Mouse (Mus musculus) bone marrow, adult 2 months (tissue): Measurements from ENCODE around the gene Sp1.

ENCODE experiments used
- CTCF ChIP-seq: fragments of 200-500 bp; IDR thresholded peaks from 2 replicates; pipeline ENCODE4 v1.5.1; 2011; ENCODE audit warnings: low read length, control low read depth; ENCODE audit not compliant: control insufficient read depth, insufficient read depth
- POLR2A ChIP-seq: fragments of 200-500 bp; IDR thresholded peaks from 2 replicates; pipeline ENCODE4 v1.6.1; 2011; ENCODE audit warnings: low read depth, mild to moderate bottlenecking, control low read depth, low read length, borderline replicate concordance; ENCODE audit not compliant: control insufficient read depth

- TF ChIP-seq CTCF (no peak), POLR2A (no peak)
Measured at GRCm38 (mm10) chr15:102446448-102446847, 40.5 kb downstream of the Sp1 start.
